In the genomic region with DNA sequence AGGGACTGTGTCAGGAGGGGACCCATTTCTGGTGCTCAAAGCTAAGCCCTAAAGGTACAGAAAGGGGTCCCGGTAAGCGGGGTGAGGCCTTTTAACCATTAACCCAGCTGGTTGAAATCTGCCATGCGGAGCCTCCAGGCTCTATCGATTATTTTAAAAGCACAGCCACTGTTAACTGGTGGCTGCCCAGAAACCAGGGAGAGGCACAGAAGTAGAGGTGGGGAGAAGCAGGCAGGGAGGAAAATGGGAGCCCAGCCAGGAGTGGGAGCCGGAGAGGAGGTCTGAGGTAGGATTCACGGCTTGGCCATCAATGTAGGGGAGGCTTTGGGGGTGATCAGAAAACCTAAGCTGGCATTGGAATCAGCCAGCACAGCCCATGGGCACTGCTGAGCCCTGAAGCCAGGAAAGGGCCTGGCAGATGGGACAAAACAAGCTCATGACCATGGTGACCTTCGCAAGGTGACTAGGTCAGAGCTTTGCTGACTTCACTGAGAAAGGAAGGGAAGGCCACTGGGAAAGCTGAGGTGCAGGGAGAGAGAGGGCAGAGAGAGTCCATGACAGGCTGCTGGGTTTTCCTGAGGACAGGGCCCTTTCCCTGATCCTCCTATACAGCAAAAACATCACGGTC, we compare ENCODE assay signal across 9 mouse cellular contexts. TPM values are rescaled to one million over a fixed set of nuclear protein-coding genes. Genes with fewer than 3 reads are reported as not detected.
DNase-seq lines count a peak whose midpoint lies in the region; ATAC-seq and TF ChIP-seq lines count a peak whose summit lies in the region.
"Had no signal": no experiment of that assay in that cellular context is flagged by ENCODE, and none has a peak within 500 bp of the region (broad histone marks: within the 10 kb centered on the region; RNA-seq: fewer than 3 reads in every experiment).

No protein-coding gene starts in this region.

- H3K4me3 ChIP-seq in bone marrow, adult 2 months (replicated peaks; ENCODE audit: control insufficient read depth, low read depth, low read length): no peak overlapping the region
- no peak overlapping the region for H3K4me3 ChIP-seq in heart, embryonic 14.5 days (ENCODE audit: control insufficient read depth in 1 of 2, insufficient read depth in 1 of 2, low read depth in 1 of 2, low read length in 2 of 2)
- no peak overlapping the region for H3K4me3 ChIP-seq in limb, embryonic 14.5 days (replicated peaks; ENCODE audit: low read length)

- no peak for ATAC-seq in heart, embryonic 14.5 days (ENCODE audit: insufficient number of reproducible peaks, insufficient read depth, low FRiP score, low read depth)
- no peak for ATAC-seq in limb, embryonic 14.5 days (ENCODE audit: low FRiP score, low read depth)

- no peak for TF ChIP-seq CTCF in bone marrow, adult 2 months (IDR thresholded peaks at IDR 0.05; ENCODE audit: control insufficient read depth, insufficient read depth, low read length)

- intact Hi-C loops in heart, postnatal 25 days (cut with DNase I): no loop called here

- H3K4me1 ChIP-seq in bone marrow, adult 2 months (ENCODE audit: control insufficient read depth, insufficient read depth, low read length): peaks cover 23% of the 10 kb centered on the region
- H3K4me1 ChIP-seq in heart, embryonic 14.5 days (ENCODE audit: control insufficient read depth in 2 of 2, insufficient read depth in 2 of 2, low read length in 2 of 2): peaks cover 32 to 36% of the 10 kb centered on the region in 2 experiments
- H3K4me1 ChIP-seq in limb, embryonic 14.5 days (ENCODE audit: control insufficient read depth, insufficient read depth, low read length): peaks cover 19% of the 10 kb centered on the region

- no peak for TF ChIP-seq POLR2A in bone marrow, adult 2 months (IDR thresholded peaks at IDR 0.05; ENCODE audit: borderline replicate concordance, control insufficient read depth, low read depth, low read length)
- TF ChIP-seq POLR2A in limb, embryonic 14.5 days (IDR thresholded peaks at IDR 0.05; ENCODE audit: borderline replicate concordance, extremely low read depth, insufficient read depth, insufficient read length): no peak

- no peaks in the 10 kb centered on the region for H3K27me3 ChIP-seq in heart, embryonic 14.5 days (ENCODE audit: control insufficient read depth, insufficient read depth, low read length)
- no peaks in the 10 kb centered on the region for H3K27me3 ChIP-seq in limb, embryonic 14.5 days (ENCODE audit: control insufficient read depth, insufficient read depth, low read length)

- peaks cover 18% of the 10 kb centered on the region for H3K36me3 ChIP-seq in heart, embryonic 14.5 days (ENCODE audit: control insufficient read depth, insufficient read depth, low read length)
- H3K36me3 ChIP-seq in limb, embryonic 14.5 days (ENCODE audit: control insufficient read depth, insufficient read depth, low read length): peaks cover 11% of the 10 kb centered on the region

- DNase-seq in heart, adult 11 months: peak; percentile 93
- DNase-seq in heart, postnatal 25 days (ENCODE audit: low spot score): no peak
- DNase-seq in limb, embryonic 14.5 days (ENCODE audit: low spot score): no peak
- no peak for DNase-seq in urinary bladder, postnatal 10 days (ENCODE audit: low spot score)
- DNase-seq in natural killer cell, adult 2 months (ENCODE audit: low spot score in 2 of 2): no peak
- DNase-seq in cerebellum, adult 18-20 months: no peak
- DNase-seq: adrenal gland, postnatal 25 days had no signal

- H3K4me2 ChIP-seq in heart, embryonic 14.5 days (ENCODE audit: low read length): 0 out of 2 replicates have a peak overlapping the region, but pooled peaks have one; percentile 0
- H3K4me2 ChIP-seq in limb, embryonic 14.5 days (replicated peaks; ENCODE audit: low read depth, low read length, severe bottlenecking): 0 out of 2 replicates have a peak overlapping the region, but pooled peaks have one; percentile 10

- H3K27ac ChIP-seq in bone marrow, adult 2 months (ENCODE audit: control insufficient read depth, insufficient read depth, low read depth, low read length, poor library complexity): peak overlapping the region; percentile 38; the same call in 1 of the 2 replicates
- peak overlapping the region; percentile 80 to 89 for H3K27ac ChIP-seq in heart, embryonic 14.5 days (replicated peaks in 1 of 2; ENCODE audit: control insufficient read depth in 1 of 2, insufficient read depth in 1 of 2, low read depth in 2 of 2, low read length in 2 of 2)
- H3K27ac ChIP-seq in limb, embryonic 14.5 days (replicated peaks; ENCODE audit: low read depth, low read length): peak overlapping the region; percentile 85

- WGBS in bone marrow, adult 2 months: 77% methylated on average over 8 of the region's 8 CpGs
- 66% methylated on average over 8 of the region's 8 CpGs for WGBS in heart, embryonic 14.5 days
- 73% methylated on average over 8 of the region's 8 CpGs for WGBS in limb, embryonic 14.5 days

- H3K9ac ChIP-seq in heart, embryonic 14.5 days (ENCODE audit: low read length): peak overlapping the region; percentile 47; the same call in 1 of the 2 replicates
- H3K9ac ChIP-seq in limb, embryonic 14.5 days (ENCODE audit: low read depth, low read length, severe bottlenecking): 0 out of 2 replicates have a peak overlapping the region, but pooled peaks have one; percentile 21

- no peaks in the 10 kb centered on the region for H3K9me3 ChIP-seq in heart, embryonic 14.5 days (ENCODE audit: control insufficient read depth, low read length)
- no peaks in the 10 kb centered on the region for H3K9me3 ChIP-seq in limb, embryonic 14.5 days (ENCODE audit: control insufficient read depth, low read length)

RNA-seq across cellular contexts. Expression of gene Bace1, which starts 12.3 kb away (rescaled TPM):
- total RNA-seq in heart, postnatal 25 days (2021): 10 to 100 TPM; 31.6 to 33.1 TPM
- 4.9 and 5.3 TPM in 2 replicates for polyA plus RNA-seq in bone marrow, adult 2 months (2011; ENCODE audit: insufficient read depth, insufficient read length, low replicate concordance, missing spikeins)
- polyA plus RNA-seq in heart, embryonic 14.5 days (2014; fragmentation: Nextera tagmentation; extraction: Ambion mirVana): 21.8 and 22.9 TPM in 2 replicates
- polyA plus RNA-seq in limb, embryonic 14.5 days (2012; rRNA removed): 37.9 and 49.3 TPM in 2 replicates
- 39.0 and 42.3 TPM in 2 replicates for polyA plus RNA-seq in limb, embryonic 14.5 days (2014; fragmentation: Nextera tagmentation; extraction: Ambion mirVana)

RNA-seq across cellular contexts. Expression of gene Cep164, which starts 22.2 kb away (rescaled TPM):
- 1 to 10 TPM; 5.8 to 6.4 TPM for total RNA-seq in heart, postnatal 25 days (2021)
- polyA plus RNA-seq in bone marrow, adult 2 months (2011; ENCODE audit: insufficient read depth, insufficient read length, low replicate concordance, missing spikeins): 21.4 and 33.7 TPM in 2 replicates
- 12.7 and 14.3 TPM in 2 replicates for polyA plus RNA-seq in heart, embryonic 14.5 days (2014; fragmentation: Nextera tagmentation; extraction: Ambion mirVana)
- 33.3 and 40.2 TPM in 2 replicates for polyA plus RNA-seq in limb, embryonic 14.5 days (2012; rRNA removed)
- polyA plus RNA-seq in limb, embryonic 14.5 days (2014; fragmentation: Nextera tagmentation; extraction: Ambion mirVana): 26.2 and 36.9 TPM in 2 replicates

RNA-seq across cellular contexts. Expression of gene Pcsk7, which starts 55.7 kb away (rescaled TPM):
- 10 to 100 TPM; 17.1 to 18.9 TPM for total RNA-seq in heart, postnatal 25 days (2021)
- 10.1 and 24.5 TPM in 2 replicates for polyA plus RNA-seq in bone marrow, adult 2 months (2011; ENCODE audit: insufficient read depth, insufficient read length, low replicate concordance, missing spikeins)
- polyA plus RNA-seq in heart, embryonic 14.5 days (2014; fragmentation: Nextera tagmentation; extraction: Ambion mirVana): 12.1 and 13.5 TPM in 2 replicates
- 33.3 and 36.6 TPM in 2 replicates for polyA plus RNA-seq in limb, embryonic 14.5 days (2012; rRNA removed)
- 17.3 and 17.9 TPM in 2 replicates for polyA plus RNA-seq in limb, embryonic 14.5 days (2014; fragmentation: Nextera tagmentation; extraction: Ambion mirVana)

RNA-seq across cellular contexts. Expression of gene Rnf214, which starts 56.1 kb away (rescaled TPM):
- total RNA-seq in heart, postnatal 25 days (2021): 10 to 100 TPM; 30.6 to 31.4 TPM
- polyA plus RNA-seq in bone marrow, adult 2 months (2011; ENCODE audit: insufficient read depth, insufficient read length, low replicate concordance, missing spikeins): 27.9 and 30.3 TPM in 2 replicates
- 42.9 and 45.5 TPM in 2 replicates for polyA plus RNA-seq in heart, embryonic 14.5 days (2014; fragmentation: Nextera tagmentation; extraction: Ambion mirVana)
- 27.6 and 31.5 TPM in 2 replicates for polyA plus RNA-seq in limb, embryonic 14.5 days (2012; rRNA removed)
- 55.7 and 57.0 TPM in 2 replicates for polyA plus RNA-seq in limb, embryonic 14.5 days (2014; fragmentation: Nextera tagmentation; extraction: Ambion mirVana)
